Mouse (Mus musculus) ZHBTc4 (cell line): ENCODE results near the gene Grm2.

Experiments used
- DNase-seq: peaks from one replicate; pipeline ENCODE4 v3.0.0-alpha.2; 2011; ENCODE audit warnings: low read depth, low spot score

The Grm2 gene

GRCm38 (mm10) chr9:106655884-106656720 lies at the start of gene Grm2:
Gene Grm2 (minus strand): TSS chr9:106656082.
- DNase-seq: peak; percentile 94

DNA sequence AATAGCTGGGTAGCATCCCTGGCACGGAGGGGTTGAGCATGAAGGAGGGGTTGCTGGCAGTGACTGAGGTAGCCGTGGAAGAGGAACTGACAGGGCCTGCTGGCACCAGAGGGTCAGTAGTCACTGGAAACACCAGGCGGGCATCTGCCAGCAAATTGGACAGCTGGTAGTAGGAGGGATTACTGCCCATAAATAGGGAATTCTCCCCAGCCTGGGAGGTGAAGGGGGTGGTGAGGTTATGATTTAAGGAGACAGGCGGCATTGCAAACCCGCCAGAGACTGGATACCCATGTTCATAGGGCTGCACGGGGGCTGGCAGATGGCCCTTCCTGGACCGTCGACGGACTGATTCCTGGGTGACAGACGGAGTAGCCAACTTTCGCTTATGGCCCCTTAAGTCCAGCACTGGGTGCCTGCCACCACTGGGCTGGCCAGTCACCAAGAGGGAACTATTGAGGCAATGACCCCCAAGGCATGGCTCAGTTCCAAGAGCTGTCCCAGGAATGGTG lies 37.1 kb upstream of the Grm2 start:
- DNase-seq: no peak

DNA sequence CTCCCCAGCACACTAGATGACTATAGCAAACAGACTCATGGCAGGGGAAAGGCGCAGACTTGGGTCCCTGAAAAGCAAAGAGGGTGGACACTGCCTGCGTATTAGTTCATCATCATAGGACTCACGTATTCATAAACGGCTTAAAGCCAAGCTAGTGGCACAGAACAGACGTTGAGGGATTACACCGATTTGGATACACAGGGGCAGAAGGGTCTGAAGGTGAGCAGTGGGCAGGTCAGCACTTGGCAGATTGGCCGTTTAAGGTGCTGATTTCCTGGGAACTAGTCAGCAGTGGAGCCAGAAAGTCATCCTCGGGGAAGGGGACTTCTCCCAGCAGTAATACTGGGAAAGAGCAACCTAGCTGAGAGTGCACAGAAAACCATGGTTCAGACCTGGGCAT lies 33.0 kb upstream of the Grm2 start:
- no peak for DNase-seq

GRCm38 (mm10) chr9:106686983-106687650 lies 31.2 kb upstream of the Grm2 start:
- peak; percentile 98 for DNase-seq

- peak; percentile 95 for DNase-seq
These were observed 29.6 kb upstream of the Grm2 start, which contains the start of gene Tex264 for GRCm38 (mm10) chr9:106685249-106686101. Gene Tex264 (minus strand): TSS chr9:106685927.

GRCm38 (mm10) chr9:106684918-106685248 lies 29.0 kb upstream of the Grm2 start:
- DNase-seq: no peak

GRCm38 (mm10) chr9:106684093-106684872 lies 28.4 kb upstream of the Grm2 start:
- no peak for DNase-seq

DNA sequence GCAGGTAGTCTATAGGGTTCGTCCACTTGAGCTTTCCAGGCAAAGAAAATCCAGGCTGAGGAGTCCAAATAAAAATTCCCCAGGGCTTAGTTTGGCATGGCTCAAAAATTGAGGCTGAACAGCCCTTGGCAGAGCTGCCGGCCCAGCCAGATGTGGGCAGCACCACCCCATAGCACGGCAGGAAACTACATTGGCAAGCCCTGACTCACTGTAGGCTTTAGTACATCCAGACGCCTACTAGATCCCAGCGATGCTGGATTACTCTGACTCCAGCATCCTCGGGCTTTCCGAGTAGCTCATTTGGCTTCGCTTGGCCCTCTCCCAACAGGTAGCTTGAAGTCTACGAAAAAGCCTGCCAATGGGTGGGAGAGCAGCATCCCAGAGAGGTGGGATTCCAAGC lies 25.1 kb upstream of the Grm2 start:
- DNase-seq: no peak

DNA sequence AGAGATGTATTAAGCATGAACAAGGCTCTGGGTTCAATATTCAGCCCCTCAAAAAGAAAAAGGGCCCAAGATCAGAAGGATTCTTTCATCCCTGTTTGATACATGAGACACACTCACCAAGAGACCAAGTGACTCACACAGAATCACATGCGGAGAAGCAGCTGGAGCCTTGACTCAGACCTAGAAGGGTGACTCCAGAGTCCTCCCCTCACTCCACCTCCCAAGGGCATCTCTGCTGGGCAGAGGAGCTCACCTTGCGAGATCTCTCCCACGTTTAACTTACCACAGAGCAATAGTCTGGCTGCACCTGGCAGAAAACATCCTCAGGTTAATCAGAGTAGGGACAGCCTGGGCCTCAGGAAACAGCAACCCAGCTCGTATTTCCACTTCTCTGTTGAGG lies 22.4 kb upstream of the Grm2 start:
- no peak for DNase-seq

DNA sequence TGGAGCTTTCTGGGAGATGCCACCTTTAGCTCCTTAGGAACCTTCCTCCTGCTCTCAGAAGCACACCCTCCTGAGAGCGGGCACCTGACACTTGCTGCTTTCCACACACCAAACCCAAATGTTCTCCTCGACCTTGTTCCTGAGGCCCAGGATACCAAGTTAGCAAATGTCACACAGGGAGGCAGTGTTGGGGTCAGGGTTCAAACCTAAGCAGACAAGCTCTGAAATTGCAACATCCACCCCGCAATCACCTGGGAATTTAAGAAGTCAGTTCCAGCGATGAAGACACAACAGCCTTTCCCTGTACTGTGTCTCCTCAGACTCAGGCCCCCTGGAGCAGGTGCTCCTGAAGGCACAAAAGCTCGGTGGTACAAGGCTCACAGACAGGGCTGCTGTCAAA lies 21.8 kb upstream of the Grm2 start:
- DNase-seq: no peak

- no peak for DNase-seq
These were observed 20.7 kb upstream of the Grm2 start for GRCm38 (mm10) chr9:106676571-106676970.

DNA sequence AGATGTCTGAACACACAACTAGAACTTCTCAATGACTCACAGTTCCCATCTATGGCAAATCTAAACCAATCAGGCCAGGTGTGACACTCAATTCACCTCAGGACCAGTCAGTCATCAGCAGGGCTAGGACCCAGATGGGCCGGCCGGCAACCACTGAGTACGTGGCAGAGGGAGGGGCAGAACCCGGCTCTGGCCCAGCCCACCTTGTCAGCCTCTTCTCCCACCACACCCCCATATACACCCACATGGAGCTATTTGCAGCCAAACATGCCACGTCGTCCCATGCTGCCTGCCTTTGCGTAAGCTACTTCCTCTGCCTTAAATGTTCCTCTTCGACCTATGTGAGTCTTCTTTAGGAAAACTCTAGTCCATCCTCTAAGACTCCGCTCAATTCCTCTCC lies 20.1 kb upstream of the Grm2 start:
- peak; percentile 29 for DNase-seq

- DNase-seq: peak; percentile 85
These were observed 19.6 kb upstream of the Grm2 start for GRCm38 (mm10) chr9:106675480-106675879.

GRCm38 (mm10) chr9:106673860-106674259 lies 18.0 kb upstream of the Grm2 start:
- no peak for DNase-seq

DNA sequence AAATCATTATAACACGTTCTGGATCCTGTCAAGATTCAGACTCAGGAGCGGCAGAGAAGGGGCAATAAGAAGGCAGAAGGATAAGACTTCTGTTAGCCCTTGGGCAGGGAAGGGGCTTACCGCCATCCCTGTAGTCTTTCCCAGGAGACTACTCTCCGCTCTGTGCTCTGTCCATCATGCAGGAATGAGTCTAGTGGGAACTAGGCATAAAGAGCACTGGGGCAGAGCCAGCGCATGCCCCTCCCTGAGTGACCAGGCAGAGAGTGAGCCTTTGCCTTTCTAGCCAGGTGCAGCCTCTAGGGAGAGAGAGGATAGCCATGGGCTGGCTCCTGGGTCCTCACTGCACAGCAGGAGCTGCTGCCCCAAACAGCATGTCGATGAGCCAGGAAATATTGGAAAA lies 9.0 kb upstream of the Grm2 start:
- no peak for DNase-seq

DNA sequence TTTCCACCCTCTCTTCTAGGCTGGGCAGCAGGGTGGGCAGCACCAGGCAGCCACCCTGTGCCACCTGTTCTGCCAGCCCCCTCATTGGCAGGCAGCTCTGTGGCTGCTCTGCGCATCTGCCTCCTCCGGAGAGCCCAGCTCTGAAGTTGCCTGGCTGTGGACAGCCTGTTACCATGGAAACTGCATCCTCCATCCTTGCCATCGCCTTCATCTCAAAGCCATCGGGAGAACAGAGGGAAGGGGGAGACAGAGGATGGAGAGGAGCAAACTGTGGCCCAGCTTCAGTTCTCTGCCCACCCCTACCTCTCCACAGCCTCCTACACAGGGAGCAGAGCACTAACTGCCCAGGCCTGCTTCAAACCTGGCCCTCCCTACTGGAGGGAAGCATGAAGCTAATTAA lies 8.6 kb upstream of the Grm2 start:
- DNase-seq: no peak

GRCm38 (mm10) chr9:106663200-106663599 lies 7.3 kb upstream of the Grm2 start:
- DNase-seq: no peak

DNA sequence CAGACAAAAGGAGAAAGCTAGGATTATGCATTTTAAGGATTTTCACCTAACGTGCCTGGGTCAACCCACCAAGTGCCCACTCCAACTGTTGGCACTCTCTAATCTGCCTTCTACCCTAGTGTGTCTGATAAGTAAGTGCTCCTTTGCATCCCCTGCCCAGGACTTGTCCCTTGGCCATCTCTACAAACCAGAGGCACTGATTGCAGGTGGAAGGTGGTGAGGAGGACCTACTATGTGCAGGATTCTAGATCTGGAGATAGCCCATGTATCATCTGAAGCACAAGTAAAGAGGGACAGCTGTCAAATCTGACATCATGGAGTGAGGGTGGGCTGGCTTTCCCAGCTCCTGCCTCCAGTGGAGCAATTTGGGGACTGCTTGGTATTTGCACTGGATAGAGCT lies 4.1 kb upstream of the Grm2 start:
- no peak for DNase-seq

- no peak for DNase-seq
These were observed 3.6 kb upstream of the Grm2 start for GRCm38 (mm10) chr9:106659441-106659840.

GRCm38 (mm10) chr9:106657592-106657991 lies 1.7 kb upstream of the Grm2 start:
- no peak for DNase-seq

- DNase-seq: no peak
These were observed 938 bp upstream of the Grm2 start for GRCm38 (mm10) chr9:106656820-106657219.
